Mouse (Mus musculus) mouse embryonic stem cell (cell line): ENCODE measurements around the gene Kmt2d.
"Not testable (repeated sequence)": the region's sequence is repeated elsewhere in the genome, so short reads cannot be mapped to it uniquely, and the experiment has no call there.

Experiments used
- in situ Hi-C, 2 experiments: fragments of 300-500 bp; cut with MboI; formaldehyde crosslinking; loops; 1 replicate in 1 of 2; 3 replicates in 1 of 2; pipeline ENCODE4 v1.14.3; 2019 to 2020; ENCODE audit warnings: low sequenced_read_pairs in 2 of 2, low pct_unique_long_range_greater_than_20kb in 1 of 2, mixed read lengths in 1 of 2; ENCODE audit not compliant: unreplicated experiment in 1 of 2

Kmt2d gene

DNA sequence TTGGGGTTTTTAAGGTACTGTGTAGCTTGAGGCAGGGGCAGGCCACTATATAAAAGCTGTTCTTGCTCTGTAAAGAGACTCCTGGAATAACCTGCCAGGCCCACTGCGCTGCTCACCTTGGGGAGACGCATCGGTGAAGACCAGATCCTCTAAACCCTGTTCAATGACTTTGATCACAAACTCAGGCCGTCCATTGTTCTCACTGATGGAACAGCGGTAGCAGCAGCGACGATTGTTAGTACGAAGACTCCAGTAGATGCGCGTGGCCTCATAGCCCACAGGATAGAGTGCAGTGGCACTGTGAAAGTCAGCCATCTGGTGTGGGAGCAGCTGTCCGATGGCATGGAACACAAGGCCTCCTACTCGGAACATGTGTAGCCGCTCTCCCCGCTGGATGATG lies 31.8 kb downstream of the Kmt2d start:
- in situ Hi-C loops: no loop called here

- in situ Hi-C loops: no loop called here
Measured at GRCm38 (mm10) chr15:98837743-98838103, 33.3 kb downstream of the Kmt2d start.

DNA sequence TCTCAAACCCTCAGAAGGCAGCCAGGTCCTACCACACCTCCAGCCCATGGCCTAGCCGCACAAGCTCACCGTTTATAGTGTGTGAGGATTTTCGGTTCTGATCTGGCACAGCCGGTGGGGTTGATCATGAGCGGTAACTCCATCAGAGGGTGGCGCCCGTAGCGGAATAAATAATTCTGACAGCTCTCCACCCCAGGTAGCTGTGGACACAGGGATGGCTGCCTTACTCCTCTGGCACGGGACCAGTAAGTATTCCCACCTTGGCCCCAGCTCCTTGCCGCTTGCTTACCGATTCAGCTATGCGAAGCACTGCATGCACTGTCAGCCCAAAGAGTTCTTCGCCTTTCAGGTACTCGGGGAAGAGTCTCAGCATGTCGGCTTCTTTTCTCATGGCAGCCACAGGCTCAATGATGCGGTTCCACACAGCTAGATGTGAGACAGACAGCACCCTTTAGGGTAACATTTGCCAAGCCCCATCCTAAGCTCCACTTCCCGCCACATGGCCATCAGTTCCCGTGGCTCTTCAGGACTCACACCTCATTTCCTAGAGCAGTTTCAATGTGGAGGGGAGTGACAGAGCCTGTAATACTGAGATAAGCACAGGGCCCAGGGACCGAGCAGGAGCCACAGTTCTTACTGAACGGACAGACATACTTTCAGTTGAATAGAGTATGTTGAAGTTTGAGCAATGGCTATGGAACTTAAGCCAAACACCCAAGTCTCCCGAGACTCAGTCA lies 33.8 kb downstream of the Kmt2d start:
- in situ Hi-C loops: no loop called here

- in situ Hi-C loops: no loop called here
Measured at GRCm38 (mm10) chr15:98835291-98835690, 35.7 kb downstream of the Kmt2d start.

GRCm38 (mm10) chr15:98834059-98834458 lies 36.9 kb downstream of the Kmt2d start:
- in situ Hi-C loops: no loop called here

GRCm38 (mm10) chr15:98833281-98833680 lies 37.7 kb downstream of the Kmt2d start:
- in situ Hi-C loops: no loop called here

GRCm38 (mm10) chr15:98832161-98833058 lies 38.6 kb downstream of the Kmt2d start:
- in situ Hi-C loops: no loop called here

DNA sequence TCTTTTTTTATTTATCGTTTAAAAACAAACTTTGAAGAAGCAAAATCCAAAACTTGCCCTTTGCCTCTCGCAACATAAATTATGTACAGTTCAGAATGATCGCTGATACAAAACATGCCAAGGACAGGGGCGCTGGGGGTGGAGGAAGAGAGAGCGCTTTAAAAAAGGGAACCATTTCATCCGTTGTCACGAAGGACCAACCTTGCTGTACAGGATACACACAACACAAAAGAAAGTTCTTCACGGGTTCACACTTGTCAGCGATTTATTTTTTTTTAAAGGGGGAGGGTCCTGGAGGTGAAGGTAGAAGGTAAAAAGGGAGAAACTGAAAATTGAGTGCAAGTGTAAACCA lies 39.3 kb downstream of the Kmt2d start:
- in situ Hi-C loops: no loop called here

DNA sequence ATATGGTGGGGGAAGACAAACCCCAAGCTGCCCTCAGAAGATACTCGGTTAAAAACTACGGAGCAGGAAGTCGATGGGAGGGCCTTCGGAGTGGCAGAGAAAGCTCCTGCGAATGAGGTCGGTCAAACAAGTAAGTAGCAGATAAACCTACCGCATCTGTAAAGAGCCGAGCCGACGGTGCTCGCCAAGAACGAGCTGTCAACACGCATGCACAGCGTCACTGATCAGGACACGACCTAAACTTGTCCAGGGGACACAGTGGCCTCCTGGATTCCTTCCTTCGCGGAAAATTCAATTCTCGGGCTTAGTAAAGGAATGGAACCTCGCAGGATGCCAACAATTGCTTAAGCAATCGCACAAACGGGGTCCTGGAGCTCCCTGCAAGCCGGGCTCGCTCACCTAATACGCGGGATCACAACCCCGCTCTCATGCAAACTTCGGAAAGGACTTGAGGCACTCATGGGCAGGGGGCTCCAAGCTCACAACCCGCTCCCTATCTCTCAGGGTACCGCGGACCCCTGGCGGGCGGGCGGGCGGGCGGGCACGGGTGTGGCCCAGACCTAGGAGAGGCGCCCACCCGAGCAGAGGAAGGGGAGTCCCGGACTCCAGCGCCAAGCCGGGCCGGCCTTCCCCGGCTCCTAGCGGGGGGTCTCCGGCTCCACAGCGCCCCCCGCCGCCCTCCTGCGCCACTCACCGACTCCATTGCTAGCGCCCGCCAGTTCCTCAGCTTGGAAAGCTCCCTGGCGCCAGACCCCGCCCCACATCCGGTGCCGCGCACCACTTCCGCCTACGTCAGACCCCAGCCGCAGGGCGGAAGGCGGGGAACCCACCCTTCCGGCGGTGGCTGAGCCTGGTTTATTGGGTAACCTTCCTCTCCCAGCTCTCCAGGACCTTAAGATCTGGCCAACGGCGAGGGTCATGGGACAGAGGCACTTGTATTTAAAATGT lies 40.0 kb downstream of the Kmt2d start, which contains the start of gene Prkag1:
TSS of gene Prkag1 (minus strand) at position 786 of the 948 bp plus-strand sequence.
- in situ Hi-C loops: no loop called here

DNA sequence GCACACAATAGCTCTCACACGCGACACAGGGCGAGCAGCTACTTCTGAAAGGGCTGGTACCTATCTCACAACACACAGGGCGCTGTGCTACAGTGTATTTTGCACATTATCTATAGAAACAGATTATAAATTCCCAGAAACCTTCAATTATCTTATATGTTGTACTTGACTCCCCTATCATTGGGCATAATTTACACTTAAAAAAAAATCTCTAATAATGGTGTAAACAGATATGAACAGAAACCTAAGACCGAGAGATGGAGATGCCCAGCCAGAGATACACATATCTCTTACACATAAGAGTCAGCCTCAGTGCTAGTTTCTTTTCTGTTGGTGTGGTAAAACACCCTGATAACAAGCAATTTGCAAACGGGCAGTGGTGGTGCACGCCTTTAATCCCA lies 43.4 kb downstream of the Kmt2d start:
- in situ Hi-C loops: no loop called here

DNA sequence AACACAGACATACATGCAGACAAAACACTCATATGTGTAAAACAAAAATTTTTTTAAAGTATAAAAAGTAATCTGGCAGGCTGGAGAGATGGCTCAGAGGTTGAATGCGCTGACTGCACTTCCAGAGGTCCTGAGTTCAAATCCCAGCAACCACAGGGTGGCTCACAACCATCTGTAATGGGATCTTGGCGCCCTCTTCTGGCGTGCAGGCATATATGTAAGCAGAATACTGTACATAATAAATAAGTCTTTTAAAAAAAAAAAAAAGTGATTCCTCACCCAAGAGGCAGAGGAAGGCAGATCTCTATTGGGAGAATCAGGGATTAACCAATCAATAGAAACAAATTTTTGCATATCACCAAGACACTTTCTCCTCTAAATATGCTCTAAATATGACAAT lies 47.6 kb downstream of the Kmt2d start:
- in situ Hi-C loops: no loop called here

DNA sequence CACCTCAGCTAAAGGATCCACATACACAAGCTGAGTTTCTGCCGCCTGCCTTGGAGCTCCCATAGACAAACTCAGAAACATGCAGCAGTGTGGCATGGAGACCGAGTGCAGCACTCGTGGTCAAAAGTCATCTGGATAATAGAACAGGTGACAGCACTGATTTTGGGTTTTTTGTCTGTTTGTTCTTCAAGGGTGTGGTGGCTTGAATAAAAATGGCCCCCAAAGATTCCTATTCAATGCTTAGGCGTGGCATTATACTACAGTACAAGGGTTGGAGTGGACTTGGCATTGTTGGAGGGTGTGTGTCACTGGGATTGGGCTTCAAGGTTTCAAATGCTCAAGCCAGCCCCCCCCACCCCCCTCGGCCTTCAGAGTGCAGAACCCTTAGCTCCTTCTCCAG lies 48.9 kb downstream of the Kmt2d start:
- in situ Hi-C loops: no loop called here

DNA sequence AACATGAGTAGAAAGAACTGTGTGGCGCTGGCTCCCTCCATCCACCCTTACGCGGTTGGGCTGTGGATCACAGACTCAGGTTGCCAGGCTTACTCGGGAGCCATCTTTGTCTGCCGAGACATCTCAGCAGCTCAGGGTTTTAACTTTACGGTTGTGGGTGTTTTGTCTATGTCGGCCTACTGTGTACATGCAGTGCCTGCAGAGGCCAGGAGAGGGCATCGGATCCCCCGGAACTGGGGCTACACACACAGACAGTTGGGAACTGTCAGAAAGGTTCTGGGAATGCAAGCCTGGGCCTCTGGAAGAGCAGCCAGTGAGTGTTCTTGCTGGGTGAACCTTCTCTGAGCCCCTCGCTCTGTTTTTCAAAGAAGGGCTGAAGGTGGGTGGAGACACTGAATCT lies 49.6 kb downstream of the Kmt2d start:
- in situ Hi-C loops: no loop called here

DNA sequence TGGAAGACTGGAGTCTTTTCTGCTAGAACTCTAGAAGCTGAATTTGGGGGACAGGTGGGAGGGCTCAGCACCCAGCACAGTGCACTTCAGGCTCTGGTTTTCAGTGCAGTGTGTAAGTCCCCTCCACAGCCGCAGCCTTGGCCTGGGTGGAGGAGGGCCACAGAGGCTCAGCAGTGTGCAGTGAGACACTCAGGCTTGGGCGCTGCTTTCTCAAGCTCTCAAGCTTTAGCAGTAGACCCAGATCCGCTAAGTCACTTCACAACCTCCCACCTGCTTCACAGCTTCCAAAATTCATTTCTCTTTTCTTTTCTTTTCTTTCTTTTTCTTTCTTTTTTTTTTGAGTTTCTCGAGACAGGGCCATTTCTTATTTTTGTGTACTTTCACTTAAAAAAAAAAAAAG lies 50.1 kb downstream of the Kmt2d start:
- in situ Hi-C loops: no loop called here

DNA sequence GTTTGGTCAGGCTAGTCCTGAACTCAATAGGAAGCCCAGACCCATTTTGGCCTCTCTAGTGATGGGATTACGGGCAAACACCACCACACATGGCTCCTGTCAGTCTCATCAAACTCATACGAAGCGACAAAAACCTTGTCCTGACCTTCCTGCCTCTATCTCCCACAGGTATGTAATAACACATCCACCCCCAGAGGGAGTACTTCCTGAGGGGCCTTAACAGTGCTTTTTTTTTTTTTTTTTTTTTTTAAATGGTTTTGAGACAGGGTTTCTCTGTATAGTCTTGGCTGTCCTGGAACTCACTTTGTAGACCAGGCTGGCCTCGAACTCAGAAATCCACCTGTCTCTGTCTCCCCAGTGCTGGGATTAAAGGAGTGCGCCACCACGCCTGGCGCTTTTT lies 52.8 kb downstream of the Kmt2d start:
- in situ Hi-C loops: no loop called here

DNA sequence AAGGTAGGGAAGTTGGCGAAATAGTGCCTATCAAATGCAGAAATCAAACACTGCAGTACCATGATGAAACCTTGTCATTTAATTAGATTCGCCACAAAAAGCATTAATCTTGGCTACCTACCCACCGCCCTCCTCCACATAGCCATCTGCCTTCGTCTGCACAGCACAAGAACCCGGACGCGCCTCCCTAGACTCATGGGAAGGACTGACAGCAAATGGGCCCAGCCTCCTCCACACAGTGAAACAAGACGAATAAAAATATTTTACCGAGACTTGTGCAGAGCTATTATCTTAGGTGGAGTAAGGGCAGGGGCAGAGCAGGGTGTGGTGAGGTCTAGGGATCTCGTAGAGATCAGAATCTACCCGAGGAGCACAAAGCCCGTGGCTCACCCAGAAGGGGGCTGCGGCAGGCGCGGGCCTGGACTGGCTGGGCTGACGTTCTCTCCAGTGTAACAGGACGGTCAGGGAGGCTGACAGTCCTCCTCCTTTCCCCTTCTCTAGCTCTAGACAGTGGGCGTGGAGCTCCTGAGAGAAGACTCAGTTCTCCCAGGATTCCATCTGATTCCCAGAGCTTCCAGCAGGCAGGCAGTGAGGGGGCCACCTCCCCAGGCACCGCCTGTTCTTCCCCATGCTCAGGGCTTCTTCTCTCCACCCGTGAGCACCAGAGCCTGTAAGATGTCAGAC lies 58.1 kb downstream of the Kmt2d start:
- in situ Hi-C loops: no loop called here

GRCm38 (mm10) chr15:98810212-98810611 lies 60.8 kb downstream of the Kmt2d start:
- in situ Hi-C loops: not testable (repeated sequence)

GRCm38 (mm10) chr15:98809390-98809789 lies 61.6 kb downstream of the Kmt2d start, which contains the start of gene Ddn:
Ddn (minus strand) TSS chr15:98809490.
- in situ Hi-C loops: no loop called here
